Mouse (Mus musculus): ENCODE data around the gene Zmynd10. TPM values are rescaled to one million over a fixed set of nuclear protein-coding genes. Genes with fewer than 3 reads are reported as not detected.
"Not testable (repeated sequence)": the region's sequence is repeated elsewhere in the genome, so short reads cannot be mapped to it uniquely, and the experiment has no call there.

The Zmynd10 gene
- polyA plus RNA-seq, 1 experiment from 2014 or later: 0.54 TPM

- peaks cover 40% of the 10 kb centered on the region for H3K4me1 ChIP-seq (replicated peaks; ENCODE audit: control insufficient read depth, insufficient read depth, low read length)
- no peak for ATAC-seq (replicated peaks; ENCODE audit: low FRiP score, low TSS enrichment, low read depth)
- H3K9me3 ChIP-seq (ENCODE audit: control insufficient read depth, low read length): no peaks in the 10 kb centered on the region
- peak overlapping the region; percentile 57 for H3K4me3 ChIP-seq (ENCODE audit: low read depth, low read length)
- peak overlapping the region; percentile 83 for H3K4me2 ChIP-seq (ENCODE audit: low read length)
- 34% methylated on average over 2 of the region's 2 CpGs for WGBS
- peaks cover 41% of the 10 kb centered on the region for H3K36me3 ChIP-seq (ENCODE audit: control insufficient read depth, insufficient read depth, low read length)
- peak overlapping the region; percentile 66 for H3K9ac ChIP-seq (ENCODE audit: low read length)
- H3K27me3 ChIP-seq (replicated peaks; ENCODE audit: control insufficient read depth, insufficient read depth, low read length): no peaks in the 10 kb centered on the region
- H3K27ac ChIP-seq (ENCODE audit: low read depth): peak overlapping the region; percentile 95; the same call in 1 of the 2 replicates
- no peak for DNase-seq (ENCODE audit: low spot score)
Measured at GRCm38 (mm10) chr9:107555701-107556100, 8.6 kb downstream of the Zmynd10 start.

- no peak overlapping the region for H3K27ac ChIP-seq (ENCODE audit: low read depth)
- peak overlapping the region; percentile 30; the same call in 1 of the 2 replicates for H3K9ac ChIP-seq (ENCODE audit: low read length)
Measured at GRCm38 (mm10) chr9:107556346-107556745, 9.2 kb downstream of the Zmynd10 start.

GRCm38 (mm10) chr9:107563029-107563581 lies 16.0 kb downstream of the Zmynd10 start, which contains the start of gene Tusc2:
Gene Tusc2 (plus strand): TSS chr9:107563255.
- peak within 1 kb of the TSS; percentile 78 for H3K4me2 ChIP-seq (ENCODE audit: low read length)
- no peaks in the 10 kb centered on the region for H3K27me3 ChIP-seq (replicated peaks; ENCODE audit: control insufficient read depth, insufficient read depth, low read length)
- peaks cover 19% of the 10 kb centered on the region for H3K4me1 ChIP-seq (replicated peaks; ENCODE audit: control insufficient read depth, insufficient read depth, low read length)
- ATAC-seq (replicated peaks; ENCODE audit: low FRiP score, low TSS enrichment, low read depth): peak; percentile 91
- H3K27ac ChIP-seq (ENCODE audit: low read depth): peak within 1 kb of the TSS; percentile 6; the same call in 1 of the 2 replicates
- DNase-seq (ENCODE audit: low spot score): peak; percentile 93
- no peaks in the 10 kb centered on the region for H3K9me3 ChIP-seq (ENCODE audit: control insufficient read depth, low read length)
- under 1% methylated on average over 44 of the region's 46 CpGs for WGBS
- H3K36me3 ChIP-seq (ENCODE audit: control insufficient read depth, insufficient read depth, low read length): peaks cover 52% of the 10 kb centered on the region
- H3K4me3 ChIP-seq (ENCODE audit: low read depth, low read length): peak within 1 kb of the TSS; percentile 83
- H3K9ac ChIP-seq (ENCODE audit: low read length): peak within 1 kb of the TSS; percentile 67

More at GRCm38 (mm10) chr9:107556346-107556745, 9.2 kb downstream of the Zmynd10 start:
- H3K4me3 ChIP-seq (ENCODE audit: low read depth, low read length): peak overlapping the region; percentile 57; the same call in 1 of the 2 replicates
- no peaks in the 10 kb centered on the region for H3K27me3 ChIP-seq (replicated peaks; ENCODE audit: control insufficient read depth, insufficient read depth, low read length)
- WGBS: 68% methylated on average over 3 of the region's 3 CpGs
- ATAC-seq (replicated peaks; ENCODE audit: low FRiP score, low TSS enrichment, low read depth): no peak
- peak overlapping the region; percentile 83 for H3K4me2 ChIP-seq (ENCODE audit: low read length)
- peaks cover 48% of the 10 kb centered on the region for H3K36me3 ChIP-seq (ENCODE audit: control insufficient read depth, insufficient read depth, low read length)
- no peak for DNase-seq (ENCODE audit: low spot score)
- peaks cover 34% of the 10 kb centered on the region for H3K4me1 ChIP-seq (replicated peaks; ENCODE audit: control insufficient read depth, insufficient read depth, low read length)
- no peaks in the 10 kb centered on the region for H3K9me3 ChIP-seq (ENCODE audit: control insufficient read depth, low read length)

- H3K4me1 ChIP-seq (replicated peaks; ENCODE audit: control insufficient read depth, insufficient read depth, low read length): peaks cover 28% of the 10 kb centered on the region
- H3K36me3 ChIP-seq (ENCODE audit: control insufficient read depth, insufficient read depth, low read length): peaks cover 29% of the 10 kb centered on the region
- WGBS: 51% methylated on average over 5 of the region's 5 CpGs
- not testable (repeated sequence) for H3K9me3 ChIP-seq (ENCODE audit: control insufficient read depth, low read length); ATAC-seq (replicated peaks; ENCODE audit: low FRiP score, low TSS enrichment, low read depth); H3K9ac ChIP-seq (ENCODE audit: low read length); DNase-seq (ENCODE audit: low spot score); H3K27ac ChIP-seq (ENCODE audit: low read depth); H3K27me3 ChIP-seq (replicated peaks; ENCODE audit: control insufficient read depth, insufficient read depth, low read length); H3K4me3 ChIP-seq (ENCODE audit: low read depth, low read length); H3K4me2 ChIP-seq (ENCODE audit: low read length)
Measured at GRCm38 (mm10) chr9:107565556-107565955, 18.5 kb downstream of the Zmynd10 start.

- Histone ChIP-seq H3K9ac (ENCODE audit: low read length) (no peak overlapping the region), H3K36me3 (ENCODE audit: control insufficient read depth, insufficient read depth, low read length) (peaks cover 29% of the 10 kb centered on the region), H3K4me3 (ENCODE audit: low read depth, low read length) (no peak overlapping the region), H3K27ac (ENCODE audit: low read depth) (no peak overlapping the region; the same call in 1 of the 2 replicates), H3K9me3 (ENCODE audit: control insufficient read depth, low read length) (no peaks in the 10 kb centered on the region), H3K27me3 (replicated peaks; ENCODE audit: control insufficient read depth, insufficient read depth, low read length) (no peaks in the 10 kb centered on the region), H3K4me1 (replicated peaks; ENCODE audit: control insufficient read depth, insufficient read depth, low read length) (peaks cover 34% of the 10 kb centered on the region), H3K4me2 (ENCODE audit: low read length) (no peak overlapping the region)
- WGBS: 57% methylated on average over 15 of the region's 15 CpGs
- ATAC-seq (replicated peaks; ENCODE audit: low FRiP score, low TSS enrichment, low read depth): no peak
- peak; percentile 92 for DNase-seq (ENCODE audit: low spot score)
Measured at GRCm38 (mm10) chr9:107566041-107566709, 19.1 kb downstream of the Zmynd10 start.

GRCm38 (mm10) chr9:107566855-107567254 lies 19.8 kb downstream of the Zmynd10 start:
- no peak overlapping the region for H3K9ac ChIP-seq (ENCODE audit: low read length)
- no peaks in the 10 kb centered on the region for H3K27me3 ChIP-seq (replicated peaks; ENCODE audit: control insufficient read depth, insufficient read depth, low read length)
- no peak for ATAC-seq (replicated peaks; ENCODE audit: low FRiP score, low TSS enrichment, low read depth)
- peaks cover 29% of the 10 kb centered on the region for H3K36me3 ChIP-seq (ENCODE audit: control insufficient read depth, insufficient read depth, low read length)
- H3K4me3 ChIP-seq (ENCODE audit: low read depth, low read length): no peak overlapping the region
- H3K9me3 ChIP-seq (ENCODE audit: control insufficient read depth, low read length): no peaks in the 10 kb centered on the region
- H3K27ac ChIP-seq (ENCODE audit: low read depth): peak overlapping the region; percentile 80; the same call in 1 of the 2 replicates
- WGBS: 64% methylated on average over 3 of the region's 3 CpGs
- no peak for DNase-seq (ENCODE audit: low spot score)
- peaks cover 39% of the 10 kb centered on the region for H3K4me1 ChIP-seq (replicated peaks; ENCODE audit: control insufficient read depth, insufficient read depth, low read length)
- H3K4me2 ChIP-seq (ENCODE audit: low read length): no peak overlapping the region

GRCm38 (mm10) chr9:107567702-107568319 lies 20.7 kb downstream of the Zmynd10 start, which contains the start of gene Hyal2:
Gene Hyal2 (plus strand): TSS chr9:107567945.
- peak; percentile 63 for DNase-seq (ENCODE audit: low spot score)
- peak within 1 kb of the TSS; percentile 70 for H3K4me3 ChIP-seq (ENCODE audit: low read depth, low read length)
- 10% methylated on average over 18 of the region's 18 CpGs for WGBS
- no peak for ATAC-seq (replicated peaks; ENCODE audit: low FRiP score, low TSS enrichment, low read depth)
- peaks cover 32% of the 10 kb centered on the region for H3K36me3 ChIP-seq (ENCODE audit: control insufficient read depth, insufficient read depth, low read length)
- no peaks in the 10 kb centered on the region for H3K27me3 ChIP-seq (replicated peaks; ENCODE audit: control insufficient read depth, insufficient read depth, low read length)
- H3K4me2 ChIP-seq (ENCODE audit: low read length): peak within 1 kb of the TSS; percentile 95
- H3K27ac ChIP-seq (ENCODE audit: low read depth): peak within 1 kb of the TSS; percentile 80
- H3K9ac ChIP-seq (ENCODE audit: low read length): peak within 1 kb of the TSS; percentile 71
- no peaks in the 10 kb centered on the region for H3K9me3 ChIP-seq (ENCODE audit: control insufficient read depth, low read length)
- H3K4me1 ChIP-seq (replicated peaks; ENCODE audit: control insufficient read depth, insufficient read depth, low read length): peaks cover 35% of the 10 kb centered on the region

GRCm38 (mm10) chr9:107568331-107569261 lies 21.5 kb downstream of the Zmynd10 start:
- Histone ChIP-seq H3K4me3 (ENCODE audit: low read depth, low read length) (peak overlapping the region; percentile 70), H3K4me2 (ENCODE audit: low read length) (peak overlapping the region; percentile 95), H3K27ac (ENCODE audit: low read depth) (peak overlapping the region; percentile 80), H3K9ac (ENCODE audit: low read length) (peak overlapping the region; percentile 71), H3K36me3 (ENCODE audit: control insufficient read depth, insufficient read depth, low read length) (peaks cover 40% of the 10 kb centered on the region), H3K27me3 (replicated peaks; ENCODE audit: control insufficient read depth, insufficient read depth, low read length) (no peaks in the 10 kb centered on the region), H3K9me3 (ENCODE audit: control insufficient read depth, low read length) (no peaks in the 10 kb centered on the region), H3K4me1 (replicated peaks; ENCODE audit: control insufficient read depth, insufficient read depth, low read length) (peaks cover 35% of the 10 kb centered on the region)
- WGBS: under 1% methylated on average over 41 of the region's 41 CpGs
- DNase-seq (ENCODE audit: low spot score) (peak; percentile 94), ATAC-seq (replicated peaks; ENCODE audit: low FRiP score, low TSS enrichment, low read depth) (peak; percentile 81)

Measured in intestine, embryonic 14.5 days (tissue).